Mouse (Mus musculus) C2C12 (cell line): ENCODE results near the gene C130074G19Rik.

Source experiments
- CEBPB ChIP-seq: IDR thresholded peaks from one replicate; pipeline ENCODE4 v1.6.1; 2011; ENCODE audit warnings: low read depth, mild to moderate bottlenecking, control low read depth, moderate library complexity
- CTCF ChIP-seq: IDR thresholded peaks from one replicate; pipeline ENCODE4 v1.5.1; 2011; ENCODE audit not compliant: control insufficient read depth, insufficient read depth, insufficient read length
- FOSL1 ChIP-seq: IDR thresholded peaks from one replicate; pipeline ENCODE4 v1.8.0; 2011; ENCODE audit warnings: mild to moderate bottlenecking, low read length; ENCODE audit not compliant: poor library complexity, insufficient read depth, severe bottlenecking
- MAX ChIP-seq: IDR thresholded peaks from one replicate; pipeline ENCODE4 v1.6.1; 2011; ENCODE audit warnings: mild to moderate bottlenecking, control low read depth
- MYOG ChIP-seq: IDR thresholded peaks from one replicate; pipeline ENCODE4 v1.6.1; 2011; ENCODE audit not compliant: control insufficient read depth, insufficient read length; ENCODE audit errors: extremely low read depth
- USF1 ChIP-seq: IDR thresholded peaks from one replicate; pipeline ENCODE4 v1.6.1; 2011; ENCODE audit warnings: low read depth, mild to moderate bottlenecking, control low read depth, moderate library complexity

DNA sequence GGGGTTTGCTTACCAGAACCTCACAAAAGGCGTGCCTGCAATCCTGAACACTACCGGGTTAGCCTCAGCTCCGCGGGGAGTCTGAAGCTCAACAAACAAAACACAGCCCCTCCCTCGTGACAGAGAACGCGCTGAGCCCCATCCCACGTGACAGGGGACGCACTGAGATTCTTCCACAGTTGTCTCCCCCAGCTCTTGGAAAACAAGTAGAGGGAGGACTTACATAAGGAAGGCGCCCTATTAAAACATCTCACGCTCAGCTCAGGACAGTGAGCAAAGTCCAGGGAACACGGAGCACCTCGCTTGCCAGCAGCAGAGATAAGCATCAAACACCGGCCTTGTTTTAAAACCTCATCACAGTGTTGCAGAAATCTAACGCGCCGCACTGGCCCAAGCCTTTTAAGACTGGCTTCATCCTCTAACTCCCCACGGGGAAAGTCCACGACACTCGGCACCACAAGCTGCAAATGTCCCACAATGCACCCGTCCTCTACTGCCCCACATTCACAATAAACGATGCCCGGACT lies 55.8 kb downstream of the C130074G19Rik start:
- TF ChIP-seq CTCF (no peak), FOSL1 (no peak), USF1 (no peak), MYOG (no peak), CEBPB (no peak), MAX (no peak)
